Mouse (Mus musculus) limb, embryonic 11.5 days (tissue): Measurements from ENCODE around the gene Uckl1. TPM values are rescaled to one million over a fixed set of nuclear protein-coding genes. Genes with fewer than 3 reads are reported as not detected.
A peak's percentile ranks its signal among the peaks of the same experiment; 100 is the strongest.

Experiments
- ATAC-seq: fragments of 200-750 bp; cut with Nextera tagmentation; 2 replicates; pipeline ENCODE4 v1.8.0; 2017; ENCODE audit warnings: low read depth; ENCODE audit not compliant: insufficient number of reproducible peaks, low FRiP score, low TSS enrichment
- DNase-seq: peaks from one replicate; pipeline ENCODE4 v3.0.0-alpha.2; 2015; ENCODE audit warnings: low spot score
- H3K27ac ChIP-seq: fragments of 300-500 bp; sonication (generic); replicated peaks from 2 replicates; pipeline ENCODE4 v1.5.1; 2014; ENCODE audit warnings: low read depth, mild to moderate bottlenecking, low read length
- H3K27me3 ChIP-seq: fragments of 300-500 bp; sonication (generic); 2 replicates; pipeline ENCODE4 v1.6.1; 2014; ENCODE audit warnings: mild to moderate bottlenecking, low read length, mixed read lengths; ENCODE audit not compliant: control insufficient read depth, insufficient read depth
- H3K36me3 ChIP-seq: fragments of 300-500 bp; sonication (generic); 2 replicates; pipeline ENCODE4 v1.6.1; 2014; ENCODE audit warnings: mild to moderate bottlenecking, low read length, moderate library complexity, mixed read lengths; ENCODE audit not compliant: control insufficient read depth, insufficient read depth
- H3K4me1 ChIP-seq: fragments of 300-500 bp; sonication (generic); 2 replicates; pipeline ENCODE4 v1.6.1; 2014; ENCODE audit warnings: low read length, mixed read lengths; ENCODE audit not compliant: control insufficient read depth, insufficient read depth
- H3K4me2 ChIP-seq: fragments of 300-500 bp; sonication (generic); 2 replicates; pipeline ENCODE4 v1.6.1; 2014; ENCODE audit warnings: low read depth, mild to moderate bottlenecking, moderate library complexity; ENCODE audit not compliant: severe bottlenecking
- H3K4me3 ChIP-seq: fragments of 300-500 bp; sonication (generic); 2 replicates; pipeline ENCODE4 v1.5.1; 2014; ENCODE audit warnings: low read depth, low read length
- H3K9ac ChIP-seq: fragments of 300-500 bp; sonication (generic); 2 replicates; pipeline ENCODE4 v1.6.1; 2014; ENCODE audit warnings: mild to moderate bottlenecking, low read length
- H3K9me3 ChIP-seq: fragments of 300-500 bp; sonication (generic); 2 replicates; pipeline ENCODE4 v1.6.1; 2016; ENCODE audit warnings: low read length; ENCODE audit not compliant: control insufficient read depth
- WGBS: fragments of 180-500 bp; shearing (Covaris S2); extraction: QIAGEN DNeasy Blood & Tissue Kit; methylation state at CpG from one replicate; pipeline ENCODE4 v1.1.7; 2014; 5-methylcytosine and 5-hydroxymethylcytosine counted together
- microRNA-seq: library from miRNA; unstranded; fragments of <30 nt; microRNA quantifications from one replicate; pipeline ENCODE4, GENCODE M21; 2016
- polyA plus RNA-seq: library from polyadenylated mRNA; unstranded; fragments of >200 nt; fragmentation: Nextera tagmentation; extraction: Ambion mirVana; gene quantifications from 2 replicates; pipeline ENCODE4 v1.2.1, GENCODE M21; 2014

The Uckl1 gene
- polyA plus RNA-seq, 1 experiment from 2014 or later: 34.4 TPM

DNA sequence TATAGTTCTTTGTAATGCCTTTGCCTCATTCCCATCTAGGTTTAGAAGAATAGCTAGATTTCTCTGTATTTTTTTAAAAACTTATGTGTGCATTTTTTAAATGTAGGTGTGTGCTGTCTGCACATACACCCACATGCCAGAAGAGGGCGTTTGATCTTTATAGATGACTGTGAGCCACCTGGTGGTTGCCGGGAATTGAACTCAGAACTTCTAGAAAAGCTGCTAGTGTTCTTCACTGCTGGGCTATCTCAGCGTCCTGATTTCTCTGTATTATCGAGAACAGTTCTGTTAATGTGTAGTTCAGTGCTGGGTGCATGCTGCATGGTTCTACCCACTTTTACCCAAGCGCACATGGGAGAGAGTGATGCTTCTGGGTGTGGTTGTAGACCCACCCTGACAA lies 61.9 kb downstream of the Uckl1 start:
- Histone ChIP-seq H3K4me1 (peaks cover 6% of the 10 kb centered on the region; the same call in 1 of the 2 replicates), H3K4me3 (no peak overlapping the region)

DNA sequence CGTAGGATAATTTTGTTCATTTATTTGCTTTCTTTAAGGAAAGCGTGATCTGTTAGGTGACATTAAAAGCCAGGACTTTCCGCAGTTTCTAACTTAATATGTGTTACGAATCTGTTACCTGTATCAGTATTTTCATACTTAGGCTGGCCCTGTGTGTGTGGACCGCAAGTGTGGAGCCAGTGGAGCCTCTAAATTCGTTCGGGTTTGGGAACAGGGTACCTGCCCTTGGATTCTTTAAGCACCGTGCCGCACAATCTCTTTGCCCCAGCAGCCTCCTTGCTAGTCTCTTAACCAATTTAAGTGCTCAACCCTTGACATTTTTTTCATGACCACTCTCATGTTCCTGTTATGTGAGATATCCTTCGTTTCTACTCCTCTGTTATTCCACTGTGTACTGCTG lies 63.2 kb downstream of the Uckl1 start:
- H3K4me2 ChIP-seq: peak overlapping the region; percentile 59
- no peaks in the 10 kb centered on the region for H3K27me3 ChIP-seq
- H3K4me3 ChIP-seq: peak overlapping the region; percentile 67
- H3K4me1 ChIP-seq: peaks cover 6% of the 10 kb centered on the region; the same call in 1 of the 2 replicates
- H3K9me3 ChIP-seq: no peaks in the 10 kb centered on the region
- H3K27ac ChIP-seq: no peak overlapping the region
- ATAC-seq (no peak), DNase-seq (no peak)
- 59% methylated on average over 10 of the region's 10 CpGs for WGBS
- peaks cover 5% of the 10 kb centered on the region; the same call in 1 of the 2 replicates for H3K36me3 ChIP-seq
- peak overlapping the region; percentile 41; the same call in 1 of the 2 replicates for H3K9ac ChIP-seq

More for the DNA sequence above, 61.9 kb downstream of the Uckl1 start:
- Histone ChIP-seq H3K27me3 (no peaks in the 10 kb centered on the region), H3K9ac (no peak overlapping the region), H3K4me2 (no peak overlapping the region), H3K9me3 (no peaks in the 10 kb centered on the region), H3K36me3 (no peaks in the 10 kb centered on the region), H3K27ac (no peak overlapping the region)
- WGBS: 65% methylated on average over 5 of the region's 5 CpGs
- DNase-seq (peak; percentile 24), ATAC-seq (no peak)

DNA sequence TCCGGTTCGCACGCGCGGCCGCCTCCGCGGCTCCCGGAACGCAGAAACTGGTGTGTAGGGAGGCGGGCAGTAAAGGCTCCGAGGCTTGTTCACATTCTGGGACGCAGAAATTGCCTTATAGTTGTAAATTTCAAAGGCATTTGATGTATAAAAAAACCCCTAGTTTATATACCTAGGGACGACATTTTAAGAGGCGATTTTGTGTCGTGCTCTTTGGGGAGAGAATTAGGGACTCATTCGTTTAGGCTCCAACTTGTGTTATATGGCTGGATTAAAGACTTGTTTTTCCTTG lies 63.8 kb downstream of the Uckl1 start:
- ATAC-seq: no peak
- Histone ChIP-seq H3K27me3 (no peaks in the 10 kb centered on the region), H3K9me3 (no peaks in the 10 kb centered on the region), H3K4me2 (peak overlapping the region; percentile 59), H3K9ac (peak overlapping the region; percentile 83), H3K36me3 (peaks cover 5% of the 10 kb centered on the region; the same call in 1 of the 2 replicates), H3K4me1 (peaks cover 6% of the 10 kb centered on the region; the same call in 1 of the 2 replicates), H3K27ac (peak overlapping the region; percentile 87), H3K4me3 (peak overlapping the region; percentile 67)
- under 1% methylated on average over 17 of the region's 17 CpGs for WGBS
- no peak for DNase-seq

DNA sequence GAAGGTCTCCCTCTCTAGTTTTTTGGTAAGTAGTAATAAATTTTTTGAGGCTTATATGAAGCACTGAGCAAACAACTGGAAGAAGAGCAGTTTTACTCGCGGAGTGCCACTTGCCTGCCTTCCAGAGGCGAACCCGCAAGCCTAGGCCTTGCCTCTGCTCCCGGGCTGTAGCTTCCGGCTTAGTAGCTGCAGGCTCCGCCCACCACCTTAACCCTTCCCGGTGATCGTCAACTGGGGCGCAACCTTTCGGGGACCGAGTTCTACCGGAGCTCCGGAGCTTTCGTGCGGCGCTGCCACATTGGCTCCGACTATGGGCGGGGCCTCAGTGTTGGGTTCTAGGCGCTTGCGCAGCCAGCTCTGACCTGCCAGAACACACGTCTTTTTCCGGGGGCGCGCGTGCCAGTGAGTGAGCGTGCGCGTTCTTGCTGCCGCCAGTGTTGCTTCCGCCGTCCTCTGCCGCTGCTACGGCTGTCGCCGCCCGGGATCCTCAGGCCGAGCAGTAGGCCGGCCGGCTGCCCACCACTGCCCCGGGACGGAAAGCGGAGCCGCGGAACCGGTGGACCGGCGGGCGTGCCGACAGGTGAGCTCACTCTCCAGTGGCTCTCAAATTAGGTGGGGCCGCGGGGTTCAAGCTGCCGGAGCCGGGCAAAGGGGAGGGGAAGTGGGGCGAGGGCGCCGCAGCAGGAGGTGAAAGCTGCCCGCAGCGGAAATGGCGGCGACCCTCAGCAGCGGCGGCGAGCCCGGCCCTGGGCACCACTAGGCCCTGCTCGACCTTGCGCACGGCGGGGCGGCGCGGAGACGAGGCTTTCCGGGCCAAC lies 64.4 kb downstream of the Uckl1 start, which contains the start of gene Dnajc5:
Dnajc5 (plus strand) TSS at position 368 of the 818 bp plus-strand sequence.
- DNase-seq: peak; percentile 97

DNA sequence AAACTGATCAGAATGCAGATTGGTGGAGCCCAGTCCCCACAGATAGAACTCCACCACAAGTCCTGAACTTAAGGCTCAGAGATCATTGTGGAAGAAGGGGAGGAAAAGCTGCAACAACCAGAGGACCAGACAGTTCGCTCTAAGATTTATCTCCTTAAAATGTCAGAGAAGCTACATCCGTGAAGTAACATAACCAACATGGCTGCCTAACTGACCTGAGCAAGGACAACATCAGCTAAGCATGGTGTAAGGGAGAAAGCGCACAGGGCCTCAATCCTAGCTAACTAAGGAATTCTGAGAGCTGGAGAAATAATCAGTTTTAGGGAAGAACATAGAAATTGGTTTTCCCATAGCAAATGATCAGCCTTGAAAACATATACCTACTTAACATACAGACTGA lies 65.5 kb downstream of the Uckl1 start:
- H3K36me3 ChIP-seq: peaks cover 10% of the 10 kb centered on the region; the same call in 1 of the 2 replicates
- no peaks in the 10 kb centered on the region for H3K9me3 ChIP-seq
- no peaks in the 10 kb centered on the region for H3K27me3 ChIP-seq
- peak overlapping the region; percentile 67 for H3K4me3 ChIP-seq
- DNase-seq: no peak
- no peak for ATAC-seq
- peak overlapping the region; percentile 59 for H3K4me2 ChIP-seq
- peak overlapping the region; percentile 38; the same call in 1 of the 2 replicates for H3K9ac ChIP-seq
- peaks cover 6% of the 10 kb centered on the region; the same call in 1 of the 2 replicates for H3K4me1 ChIP-seq
- WGBS: 83% methylated on average over 3 of the region's 3 CpGs
- peak overlapping the region; percentile 87 for H3K27ac ChIP-seq

More for the DNA sequence above, 64.4 kb downstream of the Uckl1 start, which contains the start of gene Dnajc5:
- H3K27me3 ChIP-seq: no peaks in the 10 kb centered on the region
- peak within 1 kb of the TSS; percentile 83 for H3K9ac ChIP-seq
- peak within 1 kb of the TSS; percentile 67 for H3K4me3 ChIP-seq
- peak; percentile 96 for ATAC-seq
- under 1% methylated on average over 74 of the region's 74 CpGs for WGBS
- H3K4me1 ChIP-seq: peaks cover 6% of the 10 kb centered on the region; the same call in 1 of the 2 replicates
- peak within 1 kb of the TSS; percentile 59 for H3K4me2 ChIP-seq
- no peaks in the 10 kb centered on the region for H3K9me3 ChIP-seq
- H3K27ac ChIP-seq: peak within 1 kb of the TSS; percentile 87
- H3K36me3 ChIP-seq: peaks cover 5% of the 10 kb centered on the region; the same call in 1 of the 2 replicates

Small RNA genes within 50 kb of the gene (microRNA-seq; reads per million reads assigned to microRNA genes)
- not detected for gene Mir7006

Other genes starting within 250 kb of the Uckl1 start
- 35.0 and 40.2 TPM in 2 replicates for gene Zgpat, start 220.0 kb downstream of the Uckl1 start, polyA plus RNA-seq
- gene Arfrp1, start 219.5 kb downstream of the Uckl1 start, polyA plus RNA-seq: 57.3 and 63.7 TPM in 2 replicates
- gene Lime1, start 204.8 kb downstream of the Uckl1 start, polyA plus RNA-seq: 20.9 and 26.7 TPM in 2 replicates
- gene Zbtb46, start 125.5 kb downstream of the Uckl1 start, polyA plus RNA-seq: 9.8 and 10.1 TPM in 2 replicates
- 0.08 and 0.21 TPM in 2 replicates for gene Abhd16b, start 91.7 kb downstream of the Uckl1 start, polyA plus RNA-seq
- gene Tpd52l2, start 87.8 kb downstream of the Uckl1 start, polyA plus RNA-seq: 165 and 175 TPM in 2 replicates
- gene Dnajc5, start 64.4 kb downstream of the Uckl1 start, polyA plus RNA-seq: 75.3 and 80.9 TPM in 2 replicates
- gene Prpf6, start 7.0 kb upstream of the Uckl1 start, polyA plus RNA-seq: 78.7 and 82.5 TPM in 2 replicates
- 30.9 and 41.1 TPM in 2 replicates for gene Zfp512b, start 7.9 kb upstream of the Uckl1 start, polyA plus RNA-seq
- gene Samd10, start 14.3 kb upstream of the Uckl1 start, polyA plus RNA-seq: 14.9 and 17.7 TPM in 2 replicates
- gene Gm29797, start 72.1 kb upstream of the Uckl1 start, polyA plus RNA-seq: 0.68 and 0.88 TPM in 2 replicates
- 21.4 and 22.0 TPM in 2 replicates for gene Sox18, start 86.7 kb upstream of the Uckl1 start, polyA plus RNA-seq
- 23.2 and 25.2 TPM in 2 replicates for gene Tcea2, start 95.4 kb upstream of the Uckl1 start, polyA plus RNA-seq
- 92.5 and 97.1 TPM in 2 replicates for gene Rgs19, start 109.1 kb upstream of the Uckl1 start, polyA plus RNA-seq
- gene Lkaaear1, start 113.5 kb upstream of the Uckl1 start, polyA plus RNA-seq: not detected in 2 replicates
- 0.69 and 1.0 TPM in 2 replicates for gene Oprl1, start 130.1 kb upstream of the Uckl1 start, polyA plus RNA-seq
- gene Myt1, start 178.4 kb upstream of the Uckl1 start, polyA plus RNA-seq: 0.08 and 0.23 TPM in 2 replicates